Mouse (Mus musculus) E14TG2a.4 (cell line): ENCODE results near the gene Tars2.
"Not testable (repeated sequence)": the region's sequence is repeated elsewhere in the genome, so short reads cannot be mapped to it uniquely, and the experiment has no call there.

ENCODE experiments used
- H3K27me3 ChIP-seq: 2 replicates; pipeline ENCODE4 v1.6.1; 2014; ENCODE audit warnings: low read length, control low read depth; ENCODE audit not compliant: insufficient read depth
- H3K36me3 ChIP-seq: 2 replicates; pipeline ENCODE4 v1.6.1; 2014; ENCODE audit warnings: low read length, control low read depth; ENCODE audit not compliant: insufficient read depth
- H3K4me1 ChIP-seq: replicated peaks from 2 replicates; pipeline ENCODE4 v1.6.1; 2014; ENCODE audit warnings: low read depth, low read length, control low read depth
- H3K4me3 ChIP-seq: replicated peaks from 2 replicates; pipeline ENCODE4 v1.5.1; 2014; ENCODE audit warnings: mild to moderate bottlenecking, low read length
- H3K9me3 ChIP-seq: 2 replicates; pipeline ENCODE4 v1.6.1; 2014; ENCODE audit warnings: low read length, control low read depth
- CTCF ChIP-seq: conservative IDR thresholded peaks from 2 replicates; pipeline ENCODE4 v1.5.1; 2014; ENCODE audit warnings: low read length
- NANOG ChIP-seq: IDR thresholded peaks from 2 replicates; pipeline ENCODE4 v1.6.1; 2014; ENCODE audit warnings: borderline replicate concordance, low read length, mixed read lengths
- POU5F1 ChIP-seq: IDR thresholded peaks from 2 replicates; pipeline ENCODE4 v1.6.1; 2014; ENCODE audit warnings: low read length, borderline replicate concordance

Tars2 gene

GRCm38 (mm10) chr3:95760106-95760505, at the start of gene Tars2:
Gene Tars2, minus strand, starts transcription at chr3:95760206.
- H3K9me3 ChIP-seq = no peaks in the 10 kb centered on the region
- H3K27me3 ChIP-seq = no peaks in the 10 kb centered on the region
- TF ChIP-seq NANOG (no peak), POU5F1 (no peak)
- H3K36me3 ChIP-seq = peaks cover 26% of the 10 kb centered on the region
- peaks cover 62% of the 10 kb centered on the region for H3K4me1 ChIP-seq
- no peak within 1 kb of the TSS for H3K4me3 ChIP-seq

GRCm38 (mm10) chr3:95808384-95808783, 48.4 kb upstream of the Tars2 start:
- Histone ChIP-seq H3K4me3 (no peak overlapping the region), H3K27me3 (no peaks in the 10 kb centered on the region), H3K4me1 (peaks cover 25% of the 10 kb centered on the region), H3K9me3 (no peaks in the 10 kb centered on the region), H3K36me3 (peaks cover 27% of the 10 kb centered on the region)
- TF ChIP-seq NANOG (no peak), CTCF (no peak), POU5F1 (no peak)

GRCm38 (mm10) chr3:95807630-95808029, 47.6 kb upstream of the Tars2 start:
- TF ChIP-seq CTCF = peak; percentile 15; the same call in 1 of the 2 replicates
- peaks cover 31% of the 10 kb centered on the region for H3K36me3 ChIP-seq
- not testable (repeated sequence) for H3K4me3 ChIP-seq

GRCm38 (mm10) chr3:95806677-95807076, 46.7 kb upstream of the Tars2 start:
- Histone ChIP-seq H3K27me3 (no peaks in the 10 kb centered on the region), H3K9me3 (no peaks in the 10 kb centered on the region), H3K36me3 (peaks cover 39% of the 10 kb centered on the region), H3K4me3 (no peak overlapping the region), H3K4me1 (peaks cover 22% of the 10 kb centered on the region; the same call in 1 of the 2 replicates)
- TF ChIP-seq POU5F1 (no peak), CTCF (no peak), NANOG (no peak)

More at GRCm38 (mm10) chr3:95807630-95808029, 47.6 kb upstream of the Tars2 start:
- 0 out of 2 replicates have a peak, but pooled peaks cover 19% of the 10 kb centered on the region for H3K4me1 ChIP-seq
- H3K27me3 ChIP-seq, H3K9me3 ChIP-seq: not testable (repeated sequence)

- TF ChIP-seq POU5F1 (no peak), CTCF (no peak), NANOG (no peak)
- H3K4me3 ChIP-seq = no peak overlapping the region
These were observed 43.8 kb upstream of the Tars2 start for GRCm38 (mm10) chr3:95803851-95804250.

GRCm38 (mm10) chr3:95798756-95799155, 38.8 kb upstream of the Tars2 start:
- Histone ChIP-seq H3K27me3 (no peaks in the 10 kb centered on the region), H3K4me1 (peaks cover 51% of the 10 kb centered on the region), H3K4me3 (no peak overlapping the region), H3K9me3 (no peaks in the 10 kb centered on the region), H3K36me3 (peaks cover 28% of the 10 kb centered on the region)
- TF ChIP-seq NANOG = no peak
- no peak for TF ChIP-seq CTCF
- TF ChIP-seq POU5F1 = no peak

More at GRCm38 (mm10) chr3:95803851-95804250, 43.8 kb upstream of the Tars2 start:
- Histone ChIP-seq H3K9me3 (no peaks in the 10 kb centered on the region), H3K36me3 (peaks cover 52% of the 10 kb centered on the region), H3K27me3 (no peaks in the 10 kb centered on the region), H3K4me1 (peaks cover 34% of the 10 kb centered on the region)

- Histone ChIP-seq H3K4me1 (peaks cover 44% of the 10 kb centered on the region), H3K36me3 (peaks cover 2% of the 10 kb centered on the region; the same call in 1 of the 2 replicates), H3K9me3 (no peaks in the 10 kb centered on the region), H3K4me3 (no peak overlapping the region), H3K27me3 (no peaks in the 10 kb centered on the region)
- TF ChIP-seq NANOG (no peak), CTCF (no peak), POU5F1 (no peak)
These were observed 34.3 kb upstream of the Tars2 start for GRCm38 (mm10) chr3:95794299-95794698.

- TF ChIP-seq NANOG (no peak), CTCF (no peak), POU5F1 (no peak)
These were observed 33.7 kb upstream of the Tars2 start for GRCm38 (mm10) chr3:95793662-95794061.

GRCm38 (mm10) chr3:95785501-95785900, 25.5 kb upstream of the Tars2 start:
- Histone ChIP-seq H3K4me3 (no peak overlapping the region), H3K9me3 (no peaks in the 10 kb centered on the region), H3K27me3 (no peaks in the 10 kb centered on the region), H3K4me1 (no peaks in the 10 kb centered on the region), H3K36me3 (peaks cover 81% of the 10 kb centered on the region)
- TF ChIP-seq NANOG (no peak), POU5F1 (no peak), CTCF (no peak)

More at GRCm38 (mm10) chr3:95793662-95794061, 33.7 kb upstream of the Tars2 start:
- Histone ChIP-seq H3K27me3 (no peaks in the 10 kb centered on the region), H3K36me3 (peaks cover 6% of the 10 kb centered on the region; the same call in 1 of the 2 replicates), H3K9me3 (no peaks in the 10 kb centered on the region), H3K4me3 (no peak overlapping the region), H3K4me1 (peaks cover 39% of the 10 kb centered on the region)
